Mouse (Mus musculus) spleen, embryonic (tissue): ENCODE results near the gene Krtap1-4.

ENCODE experiments used
- CTCF ChIA-PET: fragments of 350-600 bp; sonication (Branson Sonifier 250); formaldehyde crosslinking; loops from one replicate; lab custom pipeline; 2022; lab: Charles Lee

The Krtap1-4 gene

DNA sequence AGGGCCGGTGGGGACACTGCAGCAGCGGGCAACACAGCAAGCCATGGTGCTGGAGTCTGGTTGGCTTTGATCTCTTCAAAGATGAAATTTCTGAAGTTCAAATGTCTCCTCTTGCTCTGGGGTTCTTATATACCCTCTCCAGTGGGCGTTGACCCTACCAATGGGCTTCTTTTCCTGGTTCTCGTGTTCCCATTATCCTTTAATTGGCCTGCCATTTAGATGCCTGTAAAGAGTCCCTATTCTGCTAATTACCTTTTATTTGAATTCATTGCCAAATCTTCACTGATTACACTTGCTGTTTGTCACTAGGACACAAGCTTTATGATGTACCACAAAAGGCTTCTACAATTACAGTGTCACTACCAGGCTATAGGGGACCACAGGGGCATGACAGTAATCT lies 32.7 kb downstream of the Krtap1-4 start, which contains the start of gene Krtap3-3:
Krtap3-3 (minus strand) TSS at position 101 of the 400 bp plus-strand sequence.
- CTCF ChIA-PET = no interaction called here

DNA sequence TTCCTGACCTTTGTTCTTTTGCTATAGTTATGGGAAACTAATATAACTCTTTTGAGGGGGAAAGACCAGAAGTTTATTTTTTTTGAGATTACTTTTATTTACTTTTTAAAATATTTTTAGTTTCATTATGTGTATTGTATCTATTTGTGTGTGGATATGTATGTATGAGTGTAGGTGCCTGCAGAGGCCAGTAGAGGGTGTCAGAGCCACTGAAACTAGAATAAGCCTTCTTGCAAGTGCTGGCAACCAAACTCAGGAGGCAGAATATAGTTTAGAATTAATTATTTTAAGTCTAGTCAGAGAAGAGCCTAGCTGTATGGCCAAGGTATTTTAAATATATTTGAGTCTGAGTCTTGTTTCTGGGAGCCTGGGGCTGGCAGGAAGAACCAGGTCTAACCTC lies 35.6 kb downstream of the Krtap1-4 start:
- CTCF ChIA-PET = no interaction called here

DNA sequence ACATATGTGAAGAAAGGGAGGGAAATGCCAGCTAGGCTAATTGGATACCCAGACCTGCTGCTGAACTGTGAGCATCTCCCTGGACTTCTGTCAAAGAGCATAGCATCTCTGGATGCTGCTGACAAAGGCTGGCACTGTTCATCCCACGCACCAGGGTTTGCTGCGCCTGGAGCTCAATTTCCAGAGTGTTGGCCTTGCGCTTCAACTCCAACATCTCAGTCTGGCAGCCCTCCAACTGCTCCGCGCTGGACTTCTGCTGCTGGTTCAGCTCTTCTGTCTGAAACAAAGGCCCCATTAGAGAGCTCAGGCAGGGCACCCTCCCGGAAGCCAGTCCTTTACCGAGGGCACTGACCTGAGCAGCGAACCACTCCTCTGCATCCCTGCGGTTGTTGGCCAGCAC lies 43.7 kb downstream of the Krtap1-4 start:
- CTCF ChIA-PET = no interaction called here
